Mouse (Mus musculus) ES-E14 (cell line): Measurements from ENCODE around the gene Tle4.

ENCODE experiments used
- CHD2 ChIP-seq: IDR thresholded peaks from 2 replicates; pipeline ENCODE4 v1.6.1; 2014; ENCODE audit warnings: mild to moderate bottlenecking, low read depth, low read length, inconsistent platforms
- HCFC1 ChIP-seq: IDR thresholded peaks from 2 replicates; pipeline ENCODE4 v1.6.1; 2012; ENCODE audit warnings: low read length, inconsistent platforms, borderline replicate concordance; ENCODE audit not compliant: insufficient read depth
- MAFK ChIP-seq: IDR thresholded peaks from 2 replicates; pipeline ENCODE4 v1.6.1; 2014; ENCODE audit warnings: mild to moderate bottlenecking, low read depth, low read length, inconsistent platforms; ENCODE audit not compliant: insufficient read depth
- ZC3H11A ChIP-seq: IDR thresholded peaks from 2 replicates; pipeline ENCODE4 v1.6.1; 2012; ENCODE audit warnings: low read depth, mild to moderate bottlenecking, inconsistent platforms, low read length, borderline replicate concordance
- ZNF384 ChIP-seq: IDR thresholded peaks from 2 replicates; pipeline ENCODE4 v1.6.1; 2012; ENCODE audit warnings: low read depth, low read length, inconsistent platforms

DNA sequence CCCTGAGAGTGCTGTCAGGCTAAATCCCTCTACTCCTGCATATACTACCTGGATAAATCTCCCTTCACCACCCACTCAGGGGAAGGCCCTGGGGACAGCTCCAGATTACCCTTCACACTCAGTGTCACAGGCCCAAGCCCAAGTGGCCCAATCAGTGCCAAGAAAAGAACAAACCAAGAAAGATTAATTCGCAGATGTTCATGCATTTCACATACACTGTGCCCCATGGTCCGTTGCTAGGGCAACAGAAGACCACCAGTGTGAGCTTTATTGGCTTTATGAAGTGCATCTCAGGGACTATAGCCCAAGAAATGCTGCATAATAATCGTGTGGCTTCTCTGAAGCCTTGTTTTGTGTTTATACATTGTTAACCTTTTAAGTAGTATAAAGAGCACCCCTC is 92.5 kb downstream of the Tle4 start:
- TF ChIP-seq HCFC1 (no peak), CHD2 (no peak), MAFK (no peak), ZNF384 (no peak), ZC3H11A (no peak)
